Mouse (Mus musculus): Measurements from ENCODE around the gene Ankrd40.

The Ankrd40 gene

DNA sequence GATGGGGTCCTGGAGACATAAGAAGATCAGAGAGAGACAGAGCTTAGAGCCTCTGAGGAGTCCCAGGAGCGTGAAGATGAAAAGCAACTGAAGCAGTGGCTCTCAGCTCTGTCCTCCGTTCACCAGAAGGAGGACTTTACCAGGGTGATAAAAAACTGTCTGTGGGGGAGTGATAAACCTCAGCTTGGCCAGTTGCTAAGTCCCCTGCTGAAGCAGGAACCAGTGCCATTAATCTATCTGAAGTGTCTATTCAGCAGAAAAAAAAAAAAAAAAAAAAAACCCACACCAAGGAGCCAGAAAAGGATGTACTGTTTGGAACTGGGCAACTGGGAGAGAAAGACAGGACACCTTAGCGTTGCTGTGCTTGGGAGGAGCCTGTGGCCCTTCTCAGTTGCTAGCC lies 23.3 kb downstream of the Ankrd40 start:
- no peak for DNase-seq (ENCODE audit: low spot score in 2 of 2)

DNA sequence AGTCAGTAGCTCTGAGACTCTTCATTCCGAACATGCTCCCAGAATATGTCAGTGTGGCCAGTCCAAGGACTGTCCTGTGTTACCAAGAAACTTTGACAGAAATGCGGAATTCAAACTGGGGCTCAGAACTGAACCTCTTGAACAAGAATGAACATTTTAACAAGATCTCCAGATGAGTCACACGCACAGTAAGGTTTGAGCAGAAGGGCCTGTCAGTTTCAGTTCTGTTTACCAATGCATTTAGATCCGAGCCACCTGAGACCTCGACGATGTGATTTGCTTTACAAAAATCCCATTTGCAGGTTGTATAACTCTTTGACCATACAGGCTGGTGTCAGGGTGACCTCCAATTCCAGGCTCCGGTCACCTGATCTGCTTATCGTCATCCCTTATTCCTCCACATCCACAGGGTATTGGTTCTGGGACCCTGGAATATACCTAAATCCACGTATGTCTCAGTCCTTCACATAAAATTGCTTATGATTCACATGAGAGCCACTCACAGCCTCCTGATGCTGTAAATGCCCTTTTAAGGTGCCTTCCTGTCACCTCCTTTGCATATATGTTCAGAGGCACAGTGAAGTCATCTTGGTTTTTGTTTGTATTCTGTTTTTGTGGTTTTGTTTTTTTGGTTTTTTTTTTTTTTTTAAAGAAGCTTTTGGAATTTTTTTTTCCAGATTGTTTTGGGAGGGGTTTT lies 27.9 kb downstream of the Ankrd40 start:
- DNase-seq (ENCODE audit: low spot score in 2 of 2): no peak

DNA sequence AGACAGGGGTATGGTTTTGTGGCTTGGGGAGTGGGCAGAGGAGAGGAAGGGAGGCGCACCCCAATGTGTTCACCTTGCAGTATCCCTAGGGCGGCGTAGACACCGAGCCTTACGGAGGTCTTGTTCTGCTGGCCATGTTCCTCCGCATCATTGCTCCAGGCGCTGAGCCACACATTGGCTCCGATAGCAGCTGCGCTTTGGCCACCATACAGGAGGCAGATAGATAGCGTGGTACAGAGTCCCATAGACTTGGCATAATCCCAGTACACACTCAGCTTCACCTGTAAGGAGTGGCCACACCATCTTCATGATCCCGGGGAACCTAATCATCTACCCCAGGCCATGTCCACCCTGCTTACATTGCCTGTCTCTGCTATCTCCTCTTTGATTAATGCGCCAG lies 31.4 kb downstream of the Ankrd40 start:
- DNase-seq (ENCODE audit: low spot score in 2 of 2): no peak

DNA sequence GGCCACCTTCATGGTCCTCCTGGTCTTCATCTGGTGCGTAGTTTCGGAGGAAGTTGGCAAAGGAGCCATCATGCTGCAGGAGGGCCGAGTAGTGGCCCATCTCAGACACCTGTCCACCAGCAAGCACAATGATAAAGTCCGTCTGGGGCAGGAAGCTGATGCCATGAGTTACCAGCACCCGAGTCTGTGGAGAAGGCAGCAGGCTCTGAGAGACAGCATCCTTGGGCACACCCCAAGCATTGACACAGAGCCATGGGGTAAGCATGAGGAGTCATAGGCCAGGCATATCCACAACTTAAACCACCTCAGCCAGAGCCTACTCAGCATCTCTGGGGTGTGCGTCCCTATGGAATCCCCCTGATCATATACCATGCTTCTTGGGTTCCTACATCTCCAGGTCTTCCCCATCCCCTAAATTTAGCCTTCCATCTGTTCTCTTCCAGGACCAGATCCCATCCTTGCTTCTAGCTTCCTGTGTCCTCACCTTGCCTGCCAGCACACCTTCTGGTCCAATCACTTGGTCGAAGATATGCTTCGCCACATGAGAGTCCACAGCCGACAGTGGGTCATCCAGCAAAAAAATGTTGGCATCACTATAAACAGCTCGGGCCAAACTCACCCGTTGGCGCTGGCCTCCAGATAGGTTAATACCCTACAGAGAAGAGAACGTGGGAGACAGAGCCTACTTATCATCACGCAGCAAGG lies 33.5 kb downstream of the Ankrd40 start:
- DNase-seq (ENCODE audit: low spot score in 2 of 2): no peak

DNA sequence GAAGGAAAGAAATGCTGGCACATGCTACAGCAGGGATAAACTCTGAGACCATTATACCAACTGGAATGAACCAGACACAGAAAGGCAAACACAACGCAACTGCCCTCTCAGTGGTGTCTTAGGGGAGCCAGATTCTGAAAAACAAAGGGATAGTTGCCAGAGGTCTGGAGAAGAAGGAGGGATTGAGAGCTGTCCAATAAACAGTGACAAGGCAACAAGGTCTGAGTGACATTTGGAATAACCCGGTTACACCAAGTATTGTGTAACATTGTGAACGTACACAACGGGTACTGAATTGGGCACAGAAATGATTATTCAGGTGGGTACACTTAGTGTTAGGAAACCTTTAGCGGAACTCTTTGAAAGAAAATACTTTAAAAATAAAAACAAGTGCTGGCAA lies 34.3 kb downstream of the Ankrd40 start:
- no peak for DNase-seq (ENCODE audit: low spot score in 2 of 2)

DNA sequence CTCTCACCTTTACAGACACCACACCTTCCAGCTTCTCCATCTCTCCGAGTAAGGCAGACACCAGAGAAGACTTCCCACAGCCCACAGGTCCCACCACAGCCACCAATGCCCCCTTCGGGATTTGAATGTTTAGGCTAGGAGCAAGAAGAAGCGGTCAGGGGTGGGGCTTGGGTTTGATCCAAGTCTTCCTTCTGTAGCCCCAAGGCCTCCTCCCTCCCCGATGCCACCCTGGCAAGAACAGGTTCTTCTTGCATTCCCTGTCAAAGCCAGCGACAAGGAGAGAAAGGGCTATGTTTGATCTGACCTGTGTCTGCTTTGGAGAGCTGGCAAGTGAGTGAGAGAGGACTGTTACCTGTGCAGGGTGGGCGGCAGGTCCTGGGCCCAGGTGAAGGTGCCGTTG lies 35.9 kb downstream of the Ankrd40 start:
- DNase-seq (ENCODE audit: low spot score in 2 of 2): no peak

DNA sequence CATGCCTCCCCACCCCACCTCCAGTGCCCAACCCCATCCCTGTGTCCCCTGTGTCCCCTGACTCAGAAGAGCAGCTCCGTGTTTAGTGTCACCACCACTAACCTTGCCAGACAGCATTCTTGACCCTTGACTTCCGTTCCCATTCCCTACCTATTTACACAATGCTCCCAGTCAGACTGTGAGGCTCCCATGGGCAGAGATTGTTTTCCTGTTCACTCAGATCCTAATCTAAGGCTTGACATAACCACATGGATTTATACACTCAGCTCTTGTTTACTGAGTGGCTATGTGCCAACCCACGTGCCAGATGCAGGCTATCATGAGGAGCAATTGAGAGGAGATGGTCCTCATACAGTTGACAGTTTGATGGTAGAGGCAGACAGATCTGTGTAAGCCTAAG lies 37.5 kb downstream of the Ankrd40 start:
- no peak for DNase-seq (ENCODE audit: low spot score in 2 of 2)

DNA sequence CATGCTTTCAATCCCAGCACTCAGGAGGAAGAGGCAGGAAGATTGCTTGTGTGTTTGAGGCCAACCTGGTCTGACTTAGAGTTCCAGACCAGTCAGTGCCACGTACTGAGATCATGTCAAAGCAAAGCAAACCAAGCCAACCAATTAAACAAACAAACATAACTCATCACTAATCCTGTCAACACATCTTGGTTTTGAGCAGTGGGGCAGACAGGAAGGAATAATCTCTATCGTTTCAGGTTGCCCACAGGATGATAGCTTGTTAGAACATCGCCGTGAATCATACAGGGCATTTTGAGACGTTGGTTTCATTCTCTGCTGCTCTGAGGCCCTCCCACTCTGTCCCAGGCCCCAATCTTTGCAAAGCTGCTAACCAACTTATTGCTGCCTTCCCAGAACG lies 42.2 kb downstream of the Ankrd40 start:
- no peak for DNase-seq (ENCODE audit: low spot score in 2 of 2)

DNA sequence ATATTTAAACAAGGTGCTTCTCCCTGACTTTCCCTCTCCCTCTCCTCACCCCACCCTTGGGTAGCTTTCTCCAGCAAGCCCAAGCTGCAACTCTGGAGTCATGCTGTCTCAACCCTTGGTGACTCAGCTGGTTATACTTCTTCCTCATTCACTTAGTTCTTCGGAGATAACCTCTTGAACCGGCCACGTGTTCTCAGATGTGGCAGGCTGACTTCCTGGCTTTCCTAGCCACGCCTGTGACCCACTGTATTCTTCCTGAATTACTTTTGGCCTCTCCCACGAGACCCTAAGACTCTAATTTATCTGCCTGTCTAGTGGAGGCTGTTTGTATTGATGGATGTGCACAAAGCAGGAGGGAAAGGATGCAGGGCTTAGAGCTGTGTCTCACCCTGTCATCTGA lies 43.0 kb downstream of the Ankrd40 start:
- DNase-seq (ENCODE audit: low spot score in 2 of 2): no peak

DNA sequence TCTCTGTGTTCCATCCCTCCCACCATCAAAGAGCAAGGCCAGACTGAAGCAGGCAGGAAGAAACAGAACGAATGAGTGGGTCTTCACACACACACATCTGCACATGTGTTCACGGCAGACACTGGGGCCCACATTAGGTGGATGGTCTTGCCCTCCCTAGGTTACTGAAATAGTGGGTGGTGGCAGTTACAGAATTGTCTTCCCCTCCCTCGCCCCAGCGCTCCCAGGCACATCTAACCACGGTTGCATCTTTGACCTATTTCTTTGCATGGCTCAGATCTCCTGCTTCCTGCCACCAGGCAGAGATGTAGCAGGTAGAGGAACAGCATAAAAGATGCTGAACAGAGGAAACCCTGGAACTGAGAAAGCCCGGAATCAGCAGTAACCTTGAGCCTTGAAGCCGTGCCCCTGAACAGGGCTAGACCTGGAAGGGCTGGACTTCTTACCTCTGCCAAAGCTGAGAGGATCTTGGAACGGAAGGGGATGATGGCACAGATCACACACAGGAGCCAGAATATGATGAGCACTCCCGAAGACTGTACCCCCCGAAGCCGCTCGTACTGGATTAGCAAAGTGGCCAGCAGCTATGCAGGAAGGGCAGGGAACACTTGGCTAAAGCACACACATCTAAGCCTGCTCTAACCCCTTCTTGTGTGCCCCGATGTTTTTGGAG lies 46.6 kb downstream of the Ankrd40 start:
- DNase-seq (ENCODE audit: low spot score in 2 of 2): no peak

DNA sequence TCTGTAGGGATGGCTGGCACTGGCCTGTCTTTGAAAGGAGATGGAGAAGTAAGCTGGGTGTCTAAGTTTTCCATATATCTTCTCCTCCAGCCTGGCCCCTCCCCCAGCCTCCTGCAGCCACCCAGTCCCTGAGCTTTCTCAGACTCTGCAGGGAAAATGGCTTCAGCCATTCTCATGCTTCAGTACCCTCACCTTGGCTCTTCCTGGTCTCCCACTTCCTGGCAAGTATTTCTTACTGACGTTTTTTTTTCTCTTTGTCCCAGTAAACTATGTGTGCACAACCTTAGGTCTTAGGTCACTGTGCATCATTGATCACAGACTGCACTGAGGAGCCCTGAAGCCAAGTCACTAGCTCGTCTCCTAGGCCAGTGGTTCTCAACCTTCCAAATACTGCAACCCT lies 51.3 kb downstream of the Ankrd40 start:
- DNase-seq (ENCODE audit: low spot score in 2 of 2): no peak

DNA sequence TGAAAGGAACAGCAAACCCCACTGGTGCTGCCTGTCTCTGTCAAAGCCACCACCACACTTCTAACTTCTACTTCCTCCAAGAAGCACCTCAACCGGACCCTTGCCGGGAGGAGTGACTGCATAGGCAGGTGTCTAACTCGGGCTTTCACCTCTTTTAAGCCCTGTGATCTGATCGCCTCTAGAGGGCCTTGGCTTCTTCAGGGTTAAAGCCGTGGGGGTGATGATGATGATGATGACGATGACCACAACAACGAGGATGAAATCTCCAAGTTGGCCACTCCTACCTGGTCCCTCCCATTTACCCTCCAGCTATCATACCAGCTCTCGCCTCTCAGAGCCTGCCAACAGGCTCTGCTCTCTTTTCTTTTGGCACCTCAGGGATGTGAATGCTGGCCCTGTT lies 51.9 kb downstream of the Ankrd40 start:
- DNase-seq (ENCODE audit: low spot score in 2 of 2): no peak

DNA sequence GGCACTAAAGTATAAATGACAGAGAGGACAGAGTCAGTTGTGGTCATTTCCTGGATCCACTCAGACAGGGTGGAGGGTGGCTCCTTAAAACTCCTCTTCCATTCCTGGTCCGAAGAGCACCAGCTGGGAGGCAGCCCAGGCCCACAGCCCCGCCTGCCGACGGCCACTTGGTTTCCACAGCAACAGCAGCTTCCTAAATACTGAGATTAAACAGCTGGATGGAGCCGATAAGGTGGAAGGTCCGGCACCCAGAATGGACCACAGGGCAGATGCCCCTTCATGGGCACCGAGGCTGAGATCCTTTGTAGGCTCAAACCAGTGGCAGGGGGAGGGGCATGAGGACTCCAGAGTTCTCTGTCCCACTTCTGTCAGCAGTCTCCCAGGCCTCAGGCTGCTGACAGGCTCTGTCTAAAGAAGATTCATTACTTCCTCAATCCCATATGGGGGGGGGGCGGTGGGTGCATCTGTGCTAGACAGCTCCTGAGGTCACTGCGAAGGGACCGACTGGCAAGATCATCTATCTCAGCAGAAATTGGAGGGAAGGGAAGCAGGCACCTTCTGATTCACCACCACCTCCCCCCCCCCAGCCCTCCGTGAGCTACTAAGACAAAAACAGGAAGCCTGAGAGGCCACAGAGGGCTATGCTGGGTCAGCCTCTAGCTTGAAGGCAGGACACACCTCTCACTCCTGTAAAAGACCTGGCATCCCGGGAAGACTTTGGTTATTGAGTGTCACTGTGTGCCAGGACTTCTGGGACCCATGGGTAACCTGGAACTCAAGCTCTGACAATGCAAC lies 58.4 kb downstream of the Ankrd40 start:
- no peak for DNase-seq (ENCODE audit: low spot score in 2 of 2)

DNA sequence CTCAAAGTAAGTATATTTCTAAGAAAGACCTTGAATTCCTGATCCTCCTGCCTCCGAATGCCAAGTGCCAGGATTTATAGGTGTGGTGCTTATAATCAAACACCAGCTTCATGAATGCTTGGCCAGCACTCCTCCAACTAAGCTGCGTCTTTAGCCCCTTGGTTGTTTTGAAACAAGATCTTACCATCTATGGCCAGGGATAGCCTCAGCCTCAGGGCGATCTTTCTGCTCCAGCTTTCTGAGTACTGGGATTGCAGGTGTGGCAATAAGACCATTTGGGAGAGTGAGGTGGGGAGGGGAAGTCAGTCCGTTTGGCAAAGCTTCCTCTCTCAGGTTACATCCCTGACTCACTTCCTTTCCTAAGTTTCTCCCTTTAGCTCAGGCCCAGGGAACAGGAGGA lies 60.0 kb downstream of the Ankrd40 start:
- DNase-seq (ENCODE audit: low spot score in 2 of 2): no peak

DNA sequence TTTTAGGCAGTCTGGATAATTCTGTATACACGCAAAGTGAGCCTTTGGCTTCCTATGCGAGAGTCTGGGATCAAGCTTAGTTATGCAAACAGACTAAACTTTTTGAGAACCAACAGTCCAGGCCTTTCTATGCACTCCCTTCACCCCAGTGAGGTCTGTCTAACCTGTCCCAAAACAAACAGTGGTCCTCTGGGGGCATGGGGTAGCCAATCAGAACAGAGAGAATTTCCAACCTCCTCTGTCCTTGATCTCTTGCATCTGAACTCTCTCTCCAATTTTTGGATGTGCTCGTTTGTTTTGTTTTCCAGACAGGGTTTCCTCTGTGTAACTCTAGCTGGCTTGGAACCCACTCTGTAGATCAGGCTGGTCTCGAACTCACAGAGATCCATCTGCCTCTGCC lies 61.2 kb downstream of the Ankrd40 start:
- no peak for DNase-seq (ENCODE audit: low spot score in 2 of 2)

DNA sequence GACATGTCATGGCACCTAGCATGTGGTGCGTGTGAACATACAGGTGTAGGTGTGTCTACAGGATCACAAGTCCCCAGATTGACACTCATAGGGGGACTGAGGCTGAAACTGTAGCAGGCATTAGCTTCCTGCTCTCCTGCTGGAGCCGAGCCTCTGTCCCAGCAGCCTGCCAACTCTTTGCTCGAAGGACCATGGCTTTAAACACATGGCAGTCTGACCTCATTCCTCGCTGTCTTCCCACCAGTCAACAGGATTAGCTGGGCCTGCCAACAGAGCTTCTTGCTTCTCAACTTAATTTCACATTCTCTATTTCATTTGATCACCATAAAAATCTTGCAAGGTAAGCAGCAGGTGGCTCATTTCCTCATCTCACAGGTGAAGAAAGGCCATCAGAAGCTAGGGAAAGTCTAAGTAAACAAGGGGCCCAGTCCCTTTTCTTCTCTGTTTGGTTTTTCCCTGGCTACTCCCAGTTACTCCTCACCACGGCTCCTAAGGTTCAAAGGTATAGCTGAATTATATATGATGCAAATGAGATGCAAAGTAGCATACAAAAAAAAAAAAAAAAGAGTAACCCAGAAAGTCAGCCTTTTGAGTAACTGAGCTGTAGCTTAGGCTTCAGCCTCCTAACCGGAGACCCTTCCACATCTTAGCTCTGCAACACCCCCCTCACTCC lies 62.1 kb downstream of the Ankrd40 start:
- DNase-seq (ENCODE audit: low spot score in 2 of 2): no peak

DNA sequence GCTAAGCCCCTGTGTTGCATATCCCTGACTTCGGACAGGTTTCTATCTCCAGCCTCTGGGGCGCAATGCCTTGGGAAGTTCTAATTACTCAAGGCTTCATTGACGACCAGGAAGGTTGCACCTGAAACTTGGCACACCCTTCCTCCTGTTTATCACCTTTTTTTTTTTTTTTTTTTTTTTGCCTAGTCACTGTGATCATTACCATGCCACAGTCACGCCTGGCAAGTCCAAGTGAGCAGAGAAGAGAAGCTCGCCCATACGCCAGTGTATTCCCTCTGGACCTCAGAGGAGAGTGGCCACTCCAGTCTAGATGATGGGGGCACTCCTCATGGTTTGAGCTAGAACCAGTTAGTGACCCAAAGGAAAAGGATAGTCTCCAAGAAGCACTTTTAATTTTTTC lies 63.0 kb downstream of the Ankrd40 start:
- DNase-seq (ENCODE audit: low spot score in 2 of 2): no peak
